Mouse (Mus musculus) lung, embryonic 14.5 days (tissue): ENCODE data around the gene Lrrc1. TPM values are rescaled to one million over a fixed set of nuclear protein-coding genes. Genes with fewer than 3 reads are reported as not detected.

Source experiments
- ATAC-seq: fragments of 200-750 bp; cut with Nextera tagmentation; 2 replicates; pipeline ENCODE4 v1.8.0; 2017; ENCODE audit warnings: mild to moderate bottlenecking, moderate TSS enrichment, moderate library complexity; ENCODE audit not compliant: insufficient read depth
- DNase-seq: peaks from one replicate; pipeline ENCODE4 v3.0.0-alpha.2; 2015
- H3K27ac ChIP-seq: fragments of 300-500 bp; sonication (generic); 2 replicates; pipeline ENCODE4 v1.5.1; 2014; ENCODE audit warnings: low read depth, mild to moderate bottlenecking, moderate library complexity
- H3K27me3 ChIP-seq: fragments of 300-500 bp; sonication (generic); 2 replicates; pipeline ENCODE4 v1.6.1; 2014; ENCODE audit warnings: low read length, control low read depth; ENCODE audit not compliant: insufficient read depth
- H3K36me3 ChIP-seq: fragments of 300-500 bp; sonication (generic); 2 replicates; pipeline ENCODE4 v1.6.1; 2014; ENCODE audit warnings: control low read depth; ENCODE audit not compliant: insufficient read depth
- H3K4me1 ChIP-seq: fragments of 300-500 bp; sonication (generic); 2 replicates; pipeline ENCODE4 v1.6.1; 2014; ENCODE audit warnings: antibody characterized with exemption, control low read depth; ENCODE audit not compliant: insufficient read depth
- H3K4me2 ChIP-seq: fragments of 300-500 bp; sonication (generic); 2 replicates; pipeline ENCODE4 v1.6.1; 2014; ENCODE audit warnings: mild to moderate bottlenecking
- H3K4me3 ChIP-seq: fragments of 300-500 bp; sonication (generic); 2 replicates; pipeline ENCODE4 v1.5.1; 2014; ENCODE audit warnings: low read depth, low read length
- H3K9ac ChIP-seq: fragments of 300-500 bp; sonication (generic); 2 replicates; pipeline ENCODE4 v1.6.1; 2014
- H3K9me3 ChIP-seq: fragments of 300-500 bp; sonication (generic); 2 replicates; pipeline ENCODE4 v1.6.1; 2016; ENCODE audit warnings: low read depth, low read length, control low read depth
- CTCF ChIP-seq: IDR thresholded peaks from 2 replicates; pipeline ENCODE4 v1.5.1; 2016; ENCODE audit warnings: antibody characterized with exemption, low read depth
- WGBS: fragments of 180-500 bp; shearing (Covaris S2); extraction: QIAGEN DNeasy Blood & Tissue Kit; methylation state at CpG from one replicate; pipeline ENCODE4 v1.1.7; 2014; 5-methylcytosine and 5-hydroxymethylcytosine counted together
- polyA plus RNA-seq: library from polyadenylated mRNA; unstranded; fragments of >200 nt; fragmentation: Nextera tagmentation; extraction: Ambion mirVana; gene quantifications from 2 replicates; pipeline ENCODE4 v1.2.1, GENCODE M21; 2014

Gene Lrrc1
- polyA plus RNA-seq, 1 experiment from 2014 or later = 9.5 TPM

DNA sequence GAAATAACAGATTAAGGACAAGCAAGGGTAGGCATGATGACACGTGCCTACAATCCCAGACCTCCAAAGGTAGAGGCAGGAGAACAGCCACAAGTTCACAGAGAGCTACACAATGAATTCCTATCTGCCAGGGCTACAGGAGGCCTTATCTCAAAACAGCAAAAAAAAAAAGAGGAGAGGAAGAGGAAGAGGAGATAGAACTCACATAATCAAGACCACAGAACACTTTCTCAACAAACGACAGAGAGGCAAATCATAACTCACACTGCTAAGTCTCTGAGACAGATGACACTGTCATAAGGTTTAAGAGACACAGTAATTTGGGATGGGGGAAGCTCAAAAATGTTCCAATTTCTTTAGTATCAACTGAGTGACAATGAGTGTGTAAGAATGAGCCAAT, 25.5 kb downstream of the Lrrc1 start:
- DNase-seq = no peak
- no peaks in the 10 kb centered on the region for H3K36me3 ChIP-seq
- no peak overlapping the region for H3K4me2 ChIP-seq
- H3K4me1 ChIP-seq = no peaks in the 10 kb centered on the region; the same call in 1 of the 2 replicates
- H3K9me3 ChIP-seq = no peaks in the 10 kb centered on the region
- ATAC-seq = no peak
- WGBS = 57% methylated on average over 2 of the region's 2 CpGs
- no peaks in the 10 kb centered on the region for H3K27me3 ChIP-seq
- H3K4me3 ChIP-seq = no peak overlapping the region
- no peak for TF ChIP-seq CTCF
- no peak overlapping the region for H3K9ac ChIP-seq
- no peak overlapping the region for H3K27ac ChIP-seq

DNA sequence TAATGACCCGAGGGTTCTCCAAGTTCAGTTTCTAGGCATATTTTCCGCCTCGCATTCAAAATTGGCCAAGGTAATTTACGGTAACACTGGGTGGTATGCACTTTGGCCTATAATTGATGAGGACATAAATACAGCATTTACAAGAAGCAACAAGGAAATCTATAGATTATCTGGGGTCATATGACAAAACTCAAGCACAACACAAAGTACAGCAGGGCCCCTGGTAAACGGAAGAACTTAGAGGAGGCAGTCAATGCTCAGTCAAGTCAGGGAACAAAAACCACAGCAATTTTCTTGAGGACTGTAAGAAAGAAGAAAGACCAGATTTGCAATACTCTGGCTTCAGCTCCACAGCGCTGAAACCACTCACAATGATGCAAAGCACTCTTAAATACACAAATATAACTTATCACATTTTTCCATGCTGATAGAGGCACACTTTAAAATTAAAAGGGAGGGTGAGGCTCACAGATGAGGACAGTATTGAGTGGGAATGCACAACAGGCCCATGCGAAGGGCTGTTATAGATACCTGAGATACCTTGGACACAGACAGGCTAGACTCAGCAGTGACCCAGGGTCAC, 27.8 kb downstream of the Lrrc1 start:
- Histone ChIP-seq H3K27ac (no peak overlapping the region), H3K4me2 (no peak overlapping the region), H3K9ac (no peak overlapping the region), H3K4me3 (no peak overlapping the region), H3K27me3 (no peaks in the 10 kb centered on the region), H3K4me1 (no peaks in the 10 kb centered on the region; the same call in 1 of the 2 replicates), H3K36me3 (no peaks in the 10 kb centered on the region), H3K9me3 (no peaks in the 10 kb centered on the region)
- WGBS = 76% methylated on average over 7 of the region's 7 CpGs
- DNase-seq (no peak), ATAC-seq (no peak)
- TF ChIP-seq CTCF = no peak

DNA sequence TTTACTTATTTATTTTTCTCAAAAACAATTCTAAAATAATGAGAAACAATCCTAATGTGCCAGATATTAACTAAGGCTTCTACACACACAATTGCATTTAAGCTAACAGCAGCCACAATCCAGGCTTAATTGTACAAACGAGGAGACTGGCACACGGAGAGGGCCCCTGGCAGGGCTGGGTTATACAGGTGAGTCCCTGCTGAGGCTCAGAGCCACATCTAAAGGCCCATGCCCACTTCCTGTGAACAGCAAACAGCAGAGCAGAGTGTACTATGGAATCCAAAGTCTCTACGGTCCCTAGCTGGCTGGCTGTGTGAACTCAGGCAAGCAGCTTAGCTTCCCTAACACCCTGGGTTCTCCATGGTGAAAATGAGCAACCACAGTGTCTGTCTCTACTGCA, 30.8 kb downstream of the Lrrc1 start:
- Histone ChIP-seq H3K27ac (no peak overlapping the region), H3K9ac (no peak overlapping the region), H3K4me1 (no peaks in the 10 kb centered on the region; the same call in 1 of the 2 replicates), H3K36me3 (no peaks in the 10 kb centered on the region), H3K9me3 (no peaks in the 10 kb centered on the region), H3K27me3 (no peaks in the 10 kb centered on the region), H3K4me2 (no peak overlapping the region), H3K4me3 (no peak overlapping the region)
- 57% methylated on average over 3 of the region's 3 CpGs for WGBS
- DNase-seq = no peak
- no peak for ATAC-seq
- TF ChIP-seq CTCF = no peak

DNA sequence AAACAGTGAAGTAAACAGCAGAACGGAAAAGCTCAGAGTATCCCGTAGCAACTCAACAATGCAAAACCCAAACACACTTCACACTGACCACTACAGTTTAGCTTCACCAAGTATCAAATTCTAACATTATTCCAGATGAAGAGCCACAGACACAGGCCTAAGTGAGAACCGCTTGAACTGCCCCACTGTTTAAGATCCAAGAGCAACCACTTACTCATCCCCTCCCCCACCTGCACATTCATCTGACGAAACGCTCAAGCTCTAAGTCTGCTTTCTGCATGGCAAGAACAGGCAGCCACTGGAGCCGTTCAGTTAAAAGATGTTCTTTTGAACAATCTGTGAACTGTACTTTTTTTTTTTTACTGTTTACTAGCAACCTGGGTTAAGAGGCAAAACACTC, 32.5 kb downstream of the Lrrc1 start:
- Histone ChIP-seq H3K4me1 (no peaks in the 10 kb centered on the region), H3K27ac (no peak overlapping the region), H3K4me2 (no peak overlapping the region), H3K9ac (no peak overlapping the region), H3K9me3 (no peaks in the 10 kb centered on the region), H3K27me3 (no peaks in the 10 kb centered on the region), H3K4me3 (no peak overlapping the region), H3K36me3 (no peaks in the 10 kb centered on the region)
- ATAC-seq = no peak
- 36% methylated on average over 6 of the region's 6 CpGs for WGBS
- DNase-seq = no peak
- TF ChIP-seq CTCF = no peak

DNA sequence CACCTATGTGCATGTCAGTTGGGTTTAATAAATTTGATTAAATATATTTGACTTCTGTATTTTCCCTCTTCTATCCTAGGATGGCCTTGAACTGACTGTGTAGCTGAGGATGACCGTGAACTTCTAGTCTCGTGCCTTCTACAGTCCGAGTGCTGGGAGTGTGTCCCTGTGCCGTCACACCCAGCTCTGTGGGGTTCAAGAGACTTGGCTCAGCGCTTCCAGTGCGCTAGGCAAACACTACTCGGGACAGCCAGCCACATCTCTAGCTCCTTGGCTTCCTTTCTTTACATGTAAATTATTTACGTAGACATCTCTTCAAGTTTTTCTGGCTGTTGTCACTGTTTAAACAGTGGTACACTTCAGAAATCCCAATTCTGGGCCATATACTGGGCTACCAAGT, 34.1 kb downstream of the Lrrc1 start:
- DNase-seq = peak; percentile 40
- TF ChIP-seq CTCF = no peak
- Histone ChIP-seq H3K27ac (no peak overlapping the region), H3K36me3 (no peaks in the 10 kb centered on the region), H3K9ac (no peak overlapping the region), H3K9me3 (no peaks in the 10 kb centered on the region), H3K4me2 (no peak overlapping the region), H3K27me3 (no peaks in the 10 kb centered on the region), H3K4me3 (no peak overlapping the region), H3K4me1 (no peaks in the 10 kb centered on the region)
- 48% methylated on average over 8 of the region's 8 CpGs for WGBS
- ATAC-seq = peak; percentile 47; the same call in 1 of the 2 replicates

DNA sequence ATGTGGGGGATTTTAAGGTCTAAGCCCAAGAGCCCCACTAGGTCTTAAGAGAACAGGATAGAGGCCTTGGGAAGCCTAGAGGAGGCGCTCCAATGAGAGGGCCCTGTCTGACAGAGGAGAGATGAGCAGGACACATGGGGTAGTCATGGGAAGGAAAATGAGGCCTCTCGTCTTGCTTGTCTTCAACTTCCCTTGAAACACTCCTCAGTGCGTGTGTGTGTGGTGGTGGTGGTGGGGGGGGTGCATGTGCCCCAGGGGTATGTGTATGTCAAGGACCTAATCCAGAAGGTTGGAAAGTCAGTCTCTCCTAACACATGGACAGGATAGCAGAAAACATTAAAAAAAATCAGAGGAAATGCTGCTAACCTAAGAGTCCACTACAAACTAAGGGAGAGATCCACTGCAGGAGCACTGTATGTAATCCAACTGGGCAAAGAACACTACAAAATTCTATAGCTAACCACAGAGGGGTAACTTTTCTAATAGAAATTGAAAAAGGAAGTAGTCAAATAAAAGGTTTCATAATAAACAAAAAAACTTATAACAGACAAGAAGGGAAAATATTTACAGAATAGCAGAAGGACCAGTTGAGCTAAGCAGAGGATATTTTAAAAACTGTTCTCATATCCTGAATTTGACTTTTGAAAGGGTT, 36.8 kb downstream of the Lrrc1 start:
- H3K4me3 ChIP-seq = no peak overlapping the region
- H3K4me2 ChIP-seq = no peak overlapping the region
- 79% methylated on average over 3 of the region's 3 CpGs for WGBS
- H3K9ac ChIP-seq = no peak overlapping the region
- TF ChIP-seq CTCF = no peak
- H3K27me3 ChIP-seq = no peaks in the 10 kb centered on the region
- H3K27ac ChIP-seq = no peak overlapping the region
- DNase-seq = no peak
- no peaks in the 10 kb centered on the region for H3K4me1 ChIP-seq
- no peaks in the 10 kb centered on the region for H3K9me3 ChIP-seq
- H3K36me3 ChIP-seq = no peaks in the 10 kb centered on the region
- ATAC-seq = no peak

DNA sequence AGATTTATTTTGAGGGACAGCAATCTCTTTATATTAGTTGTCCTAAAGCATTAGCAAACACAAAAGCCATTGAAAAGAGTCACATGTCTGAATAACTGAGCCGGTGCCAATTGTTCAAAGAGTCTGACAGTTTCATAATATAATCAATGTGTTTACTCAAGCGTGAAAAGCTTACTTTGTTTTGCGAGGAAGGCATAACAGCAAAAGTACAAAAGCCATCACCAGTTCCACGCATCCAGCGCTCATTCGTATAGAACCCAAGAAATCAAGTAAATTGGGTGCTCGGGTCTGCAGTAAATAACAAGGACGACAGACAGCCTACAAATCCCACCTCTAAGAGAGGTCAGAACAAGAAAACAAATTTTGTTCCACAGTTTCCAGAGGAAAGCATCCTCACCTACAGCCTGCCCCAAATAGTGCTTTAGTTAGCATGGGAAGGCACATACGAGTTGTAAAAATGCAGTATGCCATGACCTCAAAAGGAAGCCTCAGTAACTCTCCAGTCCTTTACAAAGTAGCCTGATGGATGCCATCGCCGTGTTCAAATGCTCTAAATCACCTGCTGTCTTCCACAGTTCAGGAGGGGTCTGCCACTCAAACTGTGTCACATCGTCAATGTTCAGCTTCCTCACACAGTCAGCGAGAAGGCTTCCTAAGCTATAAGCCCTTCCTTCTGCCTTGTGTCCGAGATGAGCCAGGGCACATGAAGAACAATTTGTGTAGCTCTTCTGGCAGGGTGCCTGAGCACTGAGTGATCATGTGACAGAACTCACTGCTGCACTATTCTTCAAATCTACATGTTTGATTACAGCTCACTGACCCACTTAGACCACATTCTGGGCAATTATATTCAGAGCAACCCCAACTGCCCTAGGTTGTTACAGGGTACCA, 41.9 kb downstream of the Lrrc1 start:
- no peak for TF ChIP-seq CTCF
- no peak overlapping the region for H3K4me2 ChIP-seq
- WGBS = 63% methylated on average over 14 of the region's 14 CpGs
- H3K9me3 ChIP-seq = no peaks in the 10 kb centered on the region
- ATAC-seq = peak; percentile 35; the same call in 1 of the 2 replicates
- no peaks in the 10 kb centered on the region for H3K4me1 ChIP-seq
- no peaks in the 10 kb centered on the region for H3K27me3 ChIP-seq
- no peak overlapping the region for H3K27ac ChIP-seq
- no peak overlapping the region for H3K9ac ChIP-seq
- H3K36me3 ChIP-seq = no peaks in the 10 kb centered on the region
- peak; percentile 71 for DNase-seq
- H3K4me3 ChIP-seq = no peak overlapping the region
